ENCODE assay signal across 29 mouse cellular contexts in the genomic region with DNA sequence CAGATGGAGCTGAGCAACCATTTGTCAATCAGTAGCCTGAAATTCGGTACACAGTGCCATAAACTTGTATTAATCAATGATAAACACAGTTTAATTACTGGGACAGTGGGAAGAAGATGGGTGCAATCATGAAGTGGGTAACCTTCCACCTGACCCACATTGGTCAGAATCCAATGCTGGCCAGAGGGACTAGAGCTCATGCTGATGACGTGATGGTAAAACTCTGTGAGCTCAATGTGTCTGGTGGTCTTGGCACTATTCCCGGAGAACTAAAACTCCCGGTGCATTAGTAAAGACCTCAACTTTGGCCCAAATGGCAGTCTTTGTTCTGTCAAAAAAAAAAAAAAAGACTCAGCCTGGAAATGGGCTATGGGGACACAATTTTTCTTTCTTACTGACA.
DNase-seq lines count a peak whose midpoint lies in the region; ATAC-seq and TF ChIP-seq lines count a peak whose summit lies in the region.
"Had no signal": no experiment of that assay in that cellular context is flagged by ENCODE, and none has a peak within 500 bp of the region (broad histone marks: within the 10 kb centered on the region; RNA-seq: fewer than 3 reads in every experiment).

No protein-coding gene starts in this region.

- peak; percentile 59; the same call in 1 of the 2 replicates for ATAC-seq in forebrain, embryonic 13.5 days
- ATAC-seq in forebrain, embryonic 12.5 days (ENCODE audit: low FRiP score): no peak
- no peak for ATAC-seq in forebrain, postnatal 0 days
- ATAC-seq: intestine, embryonic 16.5 days had no signal

- peak; percentile 3 for DNase-seq in left cerebral cortex, postnatal 4 days
- no peak for DNase-seq in left cerebral cortex, postnatal 36 days (ENCODE audit: low spot score in 2 of 2)
- peak; percentile 27 for DNase-seq in Muller cell, postnatal 12 days (ENCODE audit: inconsistent ontology term)
- DNase-seq in forebrain, postnatal 0 days: peak; percentile 2
- no peak for DNase-seq in right cerebral cortex, postnatal 14 days
- DNase-seq: adrenal gland, postnatal 14 days; cerebellum, adult 11-12 months; cerebellum, adult 9-11 months; embryo, embryonic 11 days; heart, adult 2 months; heart, postnatal 10 days; kidney, adult 8-10 months; kidney, postnatal 4 days; lung, postnatal 4 days; spleen, adult 18-20 months; thymus, adult 18-20 months; thymus, postnatal 25 days had no signal

- H3K9ac ChIP-seq in forebrain, embryonic 13.5 days: no peak overlapping the region
- no peak overlapping the region for H3K9ac ChIP-seq in forebrain, embryonic 12.5 days
- H3K9ac ChIP-seq in forebrain, postnatal 0 days: no peak overlapping the region
- H3K9ac ChIP-seq: embryonic facial prominence, embryonic 13.5 days; heart, embryonic 13.5 days; midbrain, embryonic 12.5 days had no signal

- no peaks in the 10 kb centered on the region for H3K36me3 ChIP-seq in forebrain, embryonic 13.5 days (ENCODE audit: poor library complexity, severe bottlenecking)
- no peaks in the 10 kb centered on the region for H3K36me3 ChIP-seq in forebrain, embryonic 12.5 days (replicated peaks)
- no peaks in the 10 kb centered on the region for H3K36me3 ChIP-seq in forebrain, postnatal 0 days (ENCODE audit: insufficient read depth)
- H3K36me3 ChIP-seq: embryonic facial prominence, embryonic 13.5 days; G1E; heart, embryonic 13.5 days; midbrain, embryonic 12.5 days had no signal

- H3K4me2 ChIP-seq in forebrain, embryonic 13.5 days: no peak overlapping the region
- H3K4me2 ChIP-seq in forebrain, embryonic 12.5 days: no peak overlapping the region
- no peak overlapping the region for H3K4me2 ChIP-seq in forebrain, postnatal 0 days (ENCODE audit: low read depth)
- H3K4me2 ChIP-seq: embryonic facial prominence, embryonic 13.5 days; heart, embryonic 13.5 days; liver, embryonic 11.5 days; midbrain, embryonic 12.5 days had no signal

- intact Hi-C loops in left cerebral cortex, postnatal 4 days (cut with DNase I): no loop called here
- intact Hi-C loops in left cerebral cortex, postnatal 36 days (cut with DNase I): loop anchor here (10.0 kb wide), 1 partner anchor 227 kb away; no protein-coding TSS in a partner anchor

- 64% methylated on average over 4 of the region's 4 CpGs for WGBS in forebrain, embryonic 13.5 days
- WGBS in forebrain, embryonic 12.5 days: 88% methylated on average over 4 of the region's 4 CpGs
- 41% methylated on average over 4 of the region's 4 CpGs for WGBS in forebrain, postnatal 0 days

- no peak for TF ChIP-seq CTCF in forebrain, postnatal 0 days (IDR thresholded peaks at IDR 0.05; ENCODE audit: low read depth)

- no peaks in the 10 kb centered on the region for H3K4me1 ChIP-seq in forebrain, embryonic 13.5 days
- H3K4me1 ChIP-seq in forebrain, embryonic 12.5 days: no peaks in the 10 kb centered on the region
- no peaks in the 10 kb centered on the region for H3K4me1 ChIP-seq in forebrain, postnatal 0 days (ENCODE audit: insufficient read depth)
- H3K4me1 ChIP-seq: embryonic facial prominence, embryonic 13.5 days; heart, embryonic 13.5 days; megakaryocyte, embryonic 14.5 days; midbrain, embryonic 12.5 days had no signal

- no peak overlapping the region for H3K27ac ChIP-seq in forebrain, embryonic 13.5 days
- no peak overlapping the region for H3K27ac ChIP-seq in forebrain, embryonic 12.5 days
- no peak overlapping the region for H3K27ac ChIP-seq in forebrain, postnatal 0 days (ENCODE audit: low read depth, low read length)
- H3K27ac ChIP-seq: embryonic facial prominence, embryonic 13.5 days; heart, adult 2 months; heart, embryonic 13.5 days; kidney, postnatal 0 days; midbrain, embryonic 12.5 days; stomach, postnatal 0 days had no signal

- no peaks in the 10 kb centered on the region for H3K9me3 ChIP-seq in forebrain, embryonic 13.5 days (replicated peaks)
- H3K9me3 ChIP-seq in forebrain, embryonic 12.5 days: no peaks in the 10 kb centered on the region
- H3K9me3 ChIP-seq in forebrain, postnatal 0 days (ENCODE audit: low read length): no peaks in the 10 kb centered on the region
- H3K9me3 ChIP-seq: embryonic facial prominence, embryonic 13.5 days; heart, embryonic 13.5 days; megakaryocyte, embryonic 14.5 days; midbrain, embryonic 12.5 days had no signal

- no peaks in the 10 kb centered on the region for H3K27me3 ChIP-seq in forebrain, embryonic 13.5 days
- H3K27me3 ChIP-seq in forebrain, embryonic 12.5 days: no peaks in the 10 kb centered on the region
- H3K27me3 ChIP-seq in forebrain, postnatal 0 days (ENCODE audit: insufficient read depth, low read length): no peaks in the 10 kb centered on the region
- H3K27me3 ChIP-seq: embryonic facial prominence, embryonic 13.5 days; heart, embryonic 13.5 days; megakaryocyte, embryonic 14.5 days; midbrain, embryonic 12.5 days had no signal

- no peak overlapping the region for H3K4me3 ChIP-seq in forebrain, embryonic 13.5 days
- H3K4me3 ChIP-seq in forebrain, embryonic 12.5 days (replicated peaks): no peak overlapping the region
- no peak overlapping the region for H3K4me3 ChIP-seq in forebrain, postnatal 0 days (ENCODE audit: low read depth, low read length)
- H3K4me3 ChIP-seq: embryonic facial prominence, embryonic 13.5 days; erythroblast, embryonic 14.5 days; heart, adult 2 months; heart, embryonic 13.5 days; megakaryocyte, embryonic 14.5 days; midbrain, embryonic 12.5 days had no signal

Comparison
In these comparisons a context has a peak if more than half of its experiments do, and no peak if none do; other contexts are left out.
1. DNase-seq: peak in left cerebral cortex, postnatal 4 days (single experiment), Muller cell, postnatal 12 days (single experiment) and forebrain, postnatal 0 days (single experiment); none in left cerebral cortex, postnatal 36 days (0 of 2) and right cerebral cortex, postnatal 14 days (single experiment).